Mouse (Mus musculus) CH12.LX (cell line): ENCODE data around the gene Lypd4. TPM values are rescaled to one million over a fixed set of nuclear protein-coding genes. Genes with fewer than 3 reads are reported as not detected.

Experiments used
- DNase-seq: peaks from one replicate; pipeline ENCODE4 v3.0.0-alpha.2; 2013; ENCODE audit errors: extremely low read depth
- H3K27ac ChIP-seq: 2 replicates; pipeline ENCODE4 v1.5.1; 2012; ENCODE audit warnings: low read depth, mild to moderate bottlenecking, control low read depth, moderate library complexity; ENCODE audit not compliant: insufficient read depth
- H3K27me3 ChIP-seq: replicated peaks from 2 replicates; pipeline ENCODE3; 2012; ENCODE audit warnings: inconsistent platforms
- H3K36me3 ChIP-seq, 2 experiments: replicated peaks in 1 of 2; 2 replicates each; pipeline versions ENCODE3 to v1.6.1; 2012; ENCODE audit warnings: inconsistent platforms in 1 of 2, low read length in 1 of 2, mild to moderate bottlenecking in 1 of 2, mixed read lengths in 1 of 2, moderate library complexity in 1 of 2; ENCODE audit not compliant: control insufficient read depth in 1 of 2, insufficient read depth in 1 of 2
- H3K4me1 ChIP-seq, 2 experiments: 2 replicates each; pipeline ENCODE4 v1.6.1; 2012; ENCODE audit warnings: inconsistent platforms in 1 of 2, moderate library complexity in 1 of 2; ENCODE audit not compliant: insufficient read depth in 2 of 2, control insufficient read depth in 1 of 2
- H3K4me2 ChIP-seq: 2 replicates; pipeline ENCODE4 v1.6.1; 2012; ENCODE audit warnings: low read depth, mild to moderate bottlenecking, control low read depth; ENCODE audit not compliant: poor library complexity, insufficient read depth, severe bottlenecking
- H3K4me3 ChIP-seq, 3 experiments: fragments of 150-350 bp in 1 of 3; sonication (generic) in 1 of 3; replicated peaks in 1 of 3; 2 replicates each; pipeline versions ENCODE3 to v1.5.1; 2011 to 2012; ENCODE audit warnings: low read depth in 2 of 3, low read length in 2 of 3, mild to moderate bottlenecking in 2 of 3, moderate library complexity in 2 of 3, control low read depth in 1 of 3, improper control_type of control experiment in 1 of 3, inconsistent platforms in 1 of 3, mixed read lengths in 1 of 3; ENCODE audit not compliant: poor library complexity in 1 of 3
- H3K79me2 ChIP-seq: replicated peaks from 2 replicates; pipeline ENCODE4 v1.6.1; 2012; ENCODE audit warnings: mild to moderate bottlenecking, moderate library complexity; ENCODE audit not compliant: control insufficient read depth, poor library complexity, insufficient read depth, severe bottlenecking; ENCODE audit errors: extremely low read depth
- H3K9ac ChIP-seq: 2 replicates; pipeline ENCODE4 v1.6.1; 2012; ENCODE audit warnings: low read depth, mild to moderate bottlenecking, control low read depth, moderate library complexity; ENCODE audit not compliant: insufficient read depth
- H3K9me3 ChIP-seq: replicated peaks from 2 replicates; pipeline ENCODE3; 2012; ENCODE audit warnings: low read length, inconsistent platforms, mixed read lengths
- BHLHE40 ChIP-seq: IDR thresholded peaks from 2 replicates; pipeline ENCODE4 v1.6.1; 2011; ENCODE audit warnings: mild to moderate bottlenecking, low read depth, low read length, improper control_type of control experiment
- CHD2 ChIP-seq: IDR thresholded peaks from 2 replicates; pipeline ENCODE4 v1.6.1; 2011; ENCODE audit warnings: low read length, improper control_type of control experiment
- CTCF ChIP-seq, 2 experiments: IDR thresholded peaks in 1 of 2; conservative IDR thresholded peaks in 1 of 2; 2 replicates each; pipeline ENCODE4 v1.5.1; 2011 to 2012; ENCODE audit warnings: low read depth in 2 of 2, low read length in 2 of 2, improper control_type of control experiment in 1 of 2, inconsistent platforms in 1 of 2, mild to moderate bottlenecking in 1 of 2, moderate library complexity in 1 of 2
- ELF1 ChIP-seq: IDR thresholded peaks from 2 replicates; pipeline ENCODE4 v1.6.1; 2014; ENCODE audit warnings: low read depth, mild to moderate bottlenecking, inconsistent platforms, low read length, improper control_type of control experiment
- EP300 ChIP-seq: IDR thresholded peaks from 2 replicates; pipeline ENCODE4 v1.6.1; 2011; ENCODE audit warnings: low read length, improper control_type of control experiment
- ETS1 ChIP-seq: conservative IDR thresholded peaks from 2 replicates; pipeline ENCODE4 v1.6.1; 2012; ENCODE audit warnings: low read depth, mild to moderate bottlenecking, inconsistent platforms, low read length, improper control_type of control experiment, moderate library complexity
- HCFC1 ChIP-seq: IDR thresholded peaks from 2 replicates; pipeline ENCODE4 v1.6.1; 2012; ENCODE audit warnings: low read depth, mild to moderate bottlenecking, inconsistent platforms, low read length, improper control_type of control experiment
- MAFK ChIP-seq: IDR thresholded peaks from 2 replicates; pipeline ENCODE4 v1.6.1; 2011; ENCODE audit warnings: low read length, improper control_type of control experiment; ENCODE audit not compliant: insufficient replicate concordance
- MAX ChIP-seq: IDR thresholded peaks from 2 replicates; pipeline ENCODE4 v1.6.1; 2011; ENCODE audit warnings: low read length, improper control_type of control experiment
- MAZ ChIP-seq: IDR thresholded peaks from 2 replicates; pipeline ENCODE4 v1.6.1; 2012; ENCODE audit warnings: low read depth, mild to moderate bottlenecking, inconsistent platforms, low read length, improper control_type of control experiment, moderate library complexity
- MEF2A ChIP-seq: IDR thresholded peaks from 2 replicates; pipeline ENCODE4 v1.6.1; 2014; ENCODE audit warnings: low read depth, mild to moderate bottlenecking, inconsistent platforms, low read length, improper control_type of control experiment, borderline replicate concordance
- MYC ChIP-seq: IDR thresholded peaks from 2 replicates; pipeline ENCODE4 v1.6.1; 2011; ENCODE audit warnings: low read depth, mild to moderate bottlenecking, improper control_type of control experiment, low read length
- NRF1 ChIP-seq: IDR thresholded peaks from 2 replicates; pipeline ENCODE4 v1.6.1; 2014; ENCODE audit warnings: low read depth, mild to moderate bottlenecking, inconsistent platforms, low read length, improper control_type of control experiment, moderate library complexity
- PAX5 ChIP-seq: IDR thresholded peaks from 2 replicates; pipeline ENCODE4 v1.6.1; 2012; ENCODE audit warnings: low read length, inconsistent platforms, mixed read lengths
- POLR2A ChIP-seq: IDR thresholded peaks from 2 replicates; pipeline ENCODE4 v1.6.1; 2011; ENCODE audit warnings: low read depth, mild to moderate bottlenecking, improper control_type of control experiment, low read length
- POLR2AphosphoS2 ChIP-seq: IDR thresholded peaks from 2 replicates; pipeline ENCODE4 v1.6.1; 2011; ENCODE audit warnings: low read depth, low read length, improper control_type of control experiment
- RAD21 ChIP-seq: IDR thresholded peaks from 2 replicates; pipeline ENCODE4 v1.6.1; 2011; ENCODE audit warnings: low read depth, mild to moderate bottlenecking, low read length, improper control_type of control experiment, moderate library complexity
- RCOR1 ChIP-seq: conservative IDR thresholded peaks from 2 replicates; pipeline ENCODE4 v1.6.1; 2012; ENCODE audit warnings: low read depth, mild to moderate bottlenecking, inconsistent platforms, low read length, improper control_type of control experiment
- SIN3A ChIP-seq: IDR thresholded peaks from 2 replicates; pipeline ENCODE4 v1.6.1; 2012; ENCODE audit warnings: low read length, improper control_type of control experiment, inconsistent platforms
- SMC3 ChIP-seq: IDR thresholded peaks from 2 replicates; pipeline ENCODE4 v1.6.1; 2011; ENCODE audit warnings: low read depth, low read length, improper control_type of control experiment
- TBP ChIP-seq: conservative IDR thresholded peaks from 2 replicates; pipeline ENCODE4 v1.6.1; 2011; ENCODE audit warnings: low read depth, low read length, improper control_type of control experiment
- TCF12 ChIP-seq: IDR thresholded peaks from 2 replicates; pipeline ENCODE4 v1.6.1; 2014; ENCODE audit warnings: low read depth, mild to moderate bottlenecking, inconsistent platforms, low read length, improper control_type of control experiment
- UBTF ChIP-seq: IDR thresholded peaks from 2 replicates; pipeline ENCODE4 v1.6.1; 2012; ENCODE audit warnings: low read depth, mild to moderate bottlenecking, inconsistent platforms, low read length, improper control_type of control experiment, moderate library complexity
- USF2 ChIP-seq: conservative IDR thresholded peaks from 2 replicates; pipeline ENCODE4 v1.6.1; 2011; ENCODE audit warnings: low read depth, low read length, improper control_type of control experiment
- ZC3H11A ChIP-seq: IDR thresholded peaks from 2 replicates; pipeline ENCODE4 v1.6.1; 2012; ENCODE audit warnings: low read depth, mild to moderate bottlenecking, inconsistent platforms, low read length, improper control_type of control experiment
- ZKSCAN1 ChIP-seq: IDR thresholded peaks from 2 replicates; pipeline ENCODE4 v1.6.1; 2012; ENCODE audit warnings: low read depth, inconsistent platforms, low read length, improper control_type of control experiment, borderline replicate concordance
- ZMIZ1 ChIP-seq: IDR thresholded peaks from 2 replicates; pipeline ENCODE4 v1.6.1; 2012; ENCODE audit warnings: low read depth, mild to moderate bottlenecking, inconsistent platforms, low read length, improper control_type of control experiment
- ZNF384 ChIP-seq: IDR thresholded peaks from 2 replicates; pipeline ENCODE4 v1.6.1; 2012; ENCODE audit warnings: low read depth, low read length, improper control_type of control experiment, inconsistent platforms
- dilution Hi-C: fragments of 300-500 bp; cut with MboI; formaldehyde crosslinking; loops from 2 replicates; pipeline ENCODE4 v1.14.3; 2020; ENCODE audit warnings: low sequenced_read_pairs; ENCODE audit not compliant: extremely low pct_unique_long_range_greater_than_20kb, extremely low pct_ligation_motif_present
- in situ Hi-C: fragments of 300-500 bp; cut with MboI; formaldehyde crosslinking; loops from 3 replicates; pipeline ENCODE4 v1.14.3; 2019; ENCODE audit warnings: low sequenced_read_pairs, low pct_ligation_motif_present, low pct_unique_long_range_greater_than_20kb, mixed read lengths
- polyA plus RNA-seq: library from polyadenylated mRNA; unstranded; fragments of >175 nt; gene quantifications from 2 replicates; pipeline ENCODE4 v1.2.1, GENCODE M21; 2012; ENCODE audit warnings: low read depth; ENCODE audit not compliant: insufficient read length
- total RNA-seq, 2 experiments: library from RNA; depleted of rRNA; stranded (reverse); fragments of 300-350 nt in 1 of 2; fragments of >200 nt in 1 of 2; gene quantifications; 2 replicates each; pipeline ENCODE4 v1.2.3; 2012 to 2014

The Lypd4 gene
- total and polyA plus RNA-seq, 3 experiments: not detected

DNA sequence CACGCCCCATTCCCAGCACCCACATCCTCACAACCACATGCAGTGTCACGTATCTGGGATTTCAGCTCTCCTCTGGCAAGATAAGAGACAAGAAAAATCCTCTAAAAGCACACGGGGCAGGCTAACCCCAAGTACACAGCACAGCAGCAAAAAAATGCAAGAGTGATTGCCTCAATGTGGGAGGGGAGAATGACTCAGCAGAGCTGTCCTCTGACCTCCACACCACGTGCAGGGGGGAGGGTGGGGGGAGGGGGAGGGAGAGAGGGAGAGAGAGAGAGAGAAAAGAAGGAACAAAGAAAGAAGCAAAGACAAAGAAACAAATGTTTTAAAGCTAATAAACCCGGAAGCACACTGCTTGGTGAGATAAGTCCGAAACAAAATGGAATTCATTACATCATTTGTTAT is 18.8 kb downstream of the Lypd4 start (continued):
- TF ChIP-seq ELF1 (peak; percentile 74), EP300 (peak; percentile 67), SIN3A (peak; percentile 84), SMC3 (no peak), RAD21 (no peak), ZC3H11A (no peak), POLR2AphosphoS2 (no peak), CHD2 (peak; percentile 90), MEF2A (peak; percentile 48; the same call in 1 of the 2 replicates), POLR2A (peak; percentile 58), MAX (peak; percentile 94), ZMIZ1 (no peak), NRF1 (no peak), MAZ (peak; percentile 96), ZKSCAN1 (no peak), CTCF (conservative IDR thresholded peaks at IDR 0.05 in 1 of 2, IDR thresholded peaks at IDR 0.05 in 1 of 2; ENCODE audit: low read depth in 2 of 2, low read length in 2 of 2) (no peak), USF2 (no peak), MYC (peak; percentile 94), HCFC1 (peak; percentile 53), BHLHE40 (peak; percentile 97)

DNA sequence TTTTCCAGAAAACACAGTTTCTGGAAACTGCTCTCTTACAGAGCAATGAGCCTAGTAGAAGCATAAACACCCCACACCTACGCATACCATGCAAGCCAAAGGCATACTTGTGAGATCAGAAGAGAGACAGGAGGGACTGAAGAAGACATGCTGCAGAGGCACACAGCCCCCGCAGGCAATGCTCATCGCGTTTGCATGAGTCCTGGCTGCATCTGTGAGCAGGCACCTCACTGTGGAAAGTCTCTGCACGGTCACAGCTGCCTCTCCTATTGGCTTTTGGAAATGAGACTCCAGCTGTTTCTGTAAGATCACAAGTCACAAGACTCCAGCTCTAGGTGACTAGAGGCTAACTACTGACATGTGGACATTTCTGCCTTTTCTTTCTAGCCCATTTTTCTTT is 19.6 kb downstream of the Lypd4 start:
- Histone ChIP-seq H3K4me2 (peak overlapping the region; percentile 24), H3K79me2 (no peaks in the 10 kb centered on the region), H3K9ac (peak overlapping the region; percentile 76; the same call in 1 of the 2 replicates), H3K27me3 (no peaks in the 10 kb centered on the region), H3K4me1 (peaks cover 27 to 57% of the 10 kb centered on the region in 2 experiments), H3K27ac (peak overlapping the region; percentile 40), H3K4me3 (peak overlapping the region in 2 of 3 experiments; percentile 41 to 64), H3K36me3 (no peaks in the 10 kb centered on the region), H3K9me3 (no peaks in the 10 kb centered on the region)
- TF ChIP-seq ZNF384: no peak
- TF ChIP-seq RCOR1: no peak
- TF ChIP-seq PAX5: no peak
- no peak; the same call in 1 of the 2 replicates for TF ChIP-seq CHD2
- peak; percentile 62; the same call in 1 of the 2 replicates for TF ChIP-seq TCF12
- peak; percentile 65; the same call in 1 of the 2 replicates for TF ChIP-seq SIN3A
- TF ChIP-seq EP300: 0 out of 2 replicates have a peak, but pooled peaks have one; percentile 9
- peak; percentile 47; the same call in 1 of the 2 replicates for TF ChIP-seq TBP
- no peak for TF ChIP-seq MAFK
- TF ChIP-seq ELF1: no peak
- peak; percentile 33; the same call in 1 of the 2 replicates for TF ChIP-seq MAZ
- peak; percentile 87 for TF ChIP-seq ETS1
- TF ChIP-seq BHLHE40: peak; percentile 86
- 0 out of 2 replicates have a peak, but pooled peaks have one; percentile 50 for TF ChIP-seq MAX
- no peak for TF ChIP-seq UBTF
- peak; percentile 94 for TF ChIP-seq MYC
- TF ChIP-seq ZMIZ1: no peak
- TF ChIP-seq POLR2A: peak; percentile 28
- in situ Hi-C loops: loop anchor here (10.0 kb wide), 1 partner anchor 55 kb away; the partner anchor contains the start of gene Arhgef1
- dilution Hi-C loops: no loop called here
- peak; percentile 84 for DNase-seq
